Mouse (Mus musculus) brown adipose tissue, adult 24 weeks (tissue): ENCODE results near the gene Pck2. TPM values are rescaled to one million over a fixed set of nuclear protein-coding genes. Genes with fewer than 3 reads are reported as not detected.

ENCODE experiments used
- H3K27ac ChIP-seq: fragments of 200-500 bp; replicated peaks from 2 replicates; pipeline ENCODE4 v1.5.1; 2012; ENCODE audit warnings: low read depth, mild to moderate bottlenecking, low read length
- H3K4me1 ChIP-seq: fragments of 200-500 bp; 2 replicates; pipeline ENCODE4 v1.6.1; 2012; ENCODE audit warnings: low read length, mixed read lengths; ENCODE audit not compliant: control insufficient read depth, insufficient read depth, insufficient read length
- H3K4me3 ChIP-seq: fragments of 200-500 bp; 2 replicates; pipeline ENCODE4 v1.5.1; 2012; ENCODE audit warnings: low read depth, mild to moderate bottlenecking, low read length, moderate library complexity; ENCODE audit not compliant: insufficient read depth
- polyA plus RNA-seq: library from polyadenylated mRNA; stranded (reverse); fragments of >200 nt; gene quantifications from 2 replicates; pipeline ENCODE4 v1.2.4, GENCODE M21; 2012; ENCODE audit not compliant: missing spikeins, insufficient read depth, insufficient read length

Pck2 gene
- polyA plus RNA-seq, 1 experiment, result 5.0 TPM

DNA sequence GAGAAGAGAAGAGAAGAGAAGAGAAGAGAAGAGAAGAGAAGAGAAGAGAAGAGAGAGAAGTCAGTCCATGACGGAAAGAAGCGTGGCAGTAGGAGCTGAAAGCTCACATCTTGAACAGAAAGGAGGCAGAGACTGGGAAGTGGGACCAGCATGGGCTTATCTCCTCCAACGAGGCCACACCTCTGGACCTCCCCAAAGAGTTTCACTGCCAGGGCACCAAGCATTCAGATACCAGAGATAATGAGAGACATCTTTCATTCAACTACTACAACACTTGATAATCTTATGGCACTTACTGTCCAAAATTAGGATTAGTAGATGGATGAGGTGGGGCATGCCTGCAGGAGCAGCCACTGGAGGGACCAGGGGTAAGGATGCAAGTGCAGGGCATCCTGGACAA is 15.7 kb downstream of the Pck2 start:
- Histone ChIP-seq H3K27ac (no peak overlapping the region), H3K4me3 (no peak overlapping the region), H3K4me1 (no peaks in the 10 kb centered on the region)

GRCm38 (mm10) chr14:55557003-55557402 is 16.9 kb downstream of the Pck2 start:
- no peak overlapping the region; the same call in 1 of the 2 replicates for H3K27ac ChIP-seq
- H3K4me1 ChIP-seq, result peaks cover 7% of the 10 kb centered on the region
- H3K4me3 ChIP-seq, result no peak overlapping the region

DNA sequence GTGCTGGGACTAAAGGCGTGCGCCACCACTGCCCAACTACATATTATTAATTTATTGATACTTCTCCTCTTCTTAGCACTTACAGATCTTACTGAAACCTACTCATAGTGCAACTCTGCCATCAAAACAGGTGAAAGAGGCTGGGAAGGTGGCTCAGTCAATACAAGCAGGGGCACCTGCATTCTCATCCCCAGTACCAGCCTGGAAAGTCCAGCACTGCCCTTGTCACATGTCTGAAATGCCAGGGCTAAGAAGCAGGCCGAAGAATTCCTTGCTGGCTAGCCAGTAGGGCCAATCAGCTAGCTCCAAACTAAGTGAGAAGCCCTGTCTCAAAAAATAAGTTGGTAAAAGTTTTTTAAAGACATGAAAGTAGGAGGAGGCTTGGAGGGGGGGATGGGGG is 17.5 kb downstream of the Pck2 start:
- peaks cover 7% of the 10 kb centered on the region for H3K4me1 ChIP-seq
- H3K27ac ChIP-seq, result no peak overlapping the region
- H3K4me3 ChIP-seq, result no peak overlapping the region

- Histone ChIP-seq H3K4me1 (peaks cover 7% of the 10 kb centered on the region), H3K27ac (no peak overlapping the region), H3K4me3 (no peak overlapping the region)
These were observed 18.8 kb downstream of the Pck2 start for GRCm38 (mm10) chr14:55558740-55559448.

- Histone ChIP-seq H3K4me3 (peak within 1 kb of the TSS; percentile 90), H3K4me1 (peaks cover 7% of the 10 kb centered on the region), H3K27ac (peak within 1 kb of the TSS; percentile 98)
These were observed 19.7 kb downstream of the Pck2 start, which contains the start of gene Dcaf11 for GRCm38 (mm10) chr14:55559799-55560201. TSS of gene Dcaf11 (plus strand) at chr14:55560006.

DNA sequence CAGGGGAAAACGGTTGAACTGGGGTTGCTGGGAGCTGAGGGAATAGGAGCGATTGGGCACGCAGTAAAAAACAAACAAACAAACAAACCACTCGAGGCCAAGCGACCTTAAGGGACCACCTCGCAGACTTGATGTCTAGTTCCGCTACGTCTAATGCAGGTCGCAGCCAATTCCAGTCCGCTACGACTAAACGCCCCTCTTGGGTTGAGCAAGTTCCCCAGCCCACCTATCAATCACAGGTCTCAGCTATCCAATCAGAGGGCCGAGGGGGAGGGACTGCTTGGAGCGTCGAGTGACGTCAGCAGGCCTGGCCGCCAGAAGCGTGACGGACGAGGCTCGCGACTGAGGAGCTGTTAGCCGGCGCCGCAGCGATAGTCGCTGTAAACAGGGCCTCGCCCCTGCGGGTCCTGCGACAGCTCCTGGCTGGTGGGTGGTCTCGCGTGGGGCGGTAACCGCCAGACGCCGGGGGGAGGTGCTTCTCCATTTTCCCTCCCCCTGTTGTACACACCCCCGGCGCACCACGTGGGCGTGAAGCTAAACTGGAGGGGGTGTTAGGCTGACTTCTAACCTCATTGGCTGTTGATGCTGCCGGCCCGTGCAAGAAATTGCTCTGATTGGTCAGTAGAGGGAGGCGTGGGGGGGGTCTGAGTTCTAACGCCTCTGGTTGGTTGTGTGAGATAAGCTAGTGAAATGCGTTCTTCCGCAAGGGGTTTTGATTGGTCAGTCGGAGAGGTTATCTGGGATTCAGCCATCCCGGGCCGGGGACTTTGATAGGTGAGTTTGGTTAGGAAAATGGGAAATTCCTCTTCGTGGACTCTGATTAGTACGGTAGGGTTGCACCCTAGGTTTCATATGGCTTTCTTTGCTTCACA is 20.4 kb downstream of the Pck2 start, which contains the start of gene A730061H03Rik:
TSS of gene A730061H03Rik (minus strand) at position 205 of the 872 bp plus-strand sequence.
- peak within 1 kb of the TSS; percentile 90 for H3K4me3 ChIP-seq
- H3K4me1 ChIP-seq, result peaks cover 7% of the 10 kb centered on the region
- H3K27ac ChIP-seq, result peak within 1 kb of the TSS; percentile 98

GRCm38 (mm10) chr14:55561860-55562259 is 21.8 kb downstream of the Pck2 start:
- Histone ChIP-seq H3K27ac (no peak overlapping the region), H3K4me1 (peaks cover 7% of the 10 kb centered on the region), H3K4me3 (no peak overlapping the region)

DNA sequence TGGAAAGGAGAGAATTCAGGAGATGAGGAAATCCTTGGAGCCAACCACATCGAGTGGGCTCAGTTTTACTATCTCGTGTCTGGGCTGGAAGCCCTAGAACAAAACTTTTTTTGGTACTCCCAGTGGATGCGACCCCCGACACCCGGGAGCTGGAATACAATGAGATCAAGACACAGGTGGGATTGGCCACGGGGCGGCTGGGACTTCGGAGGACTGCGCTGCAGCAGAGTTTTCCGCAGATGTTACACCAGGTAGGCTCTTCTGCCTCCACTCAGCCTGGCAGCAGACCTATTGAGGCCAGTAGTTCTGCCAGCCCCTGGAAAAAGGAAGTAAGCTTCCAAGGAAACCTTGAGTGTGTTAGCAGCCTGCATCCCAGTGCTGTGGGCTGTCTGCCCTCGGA is 23.2 kb downstream of the Pck2 start:
- H3K27ac ChIP-seq, result no peak overlapping the region
- H3K4me1 ChIP-seq, result peaks cover 7% of the 10 kb centered on the region

DNA sequence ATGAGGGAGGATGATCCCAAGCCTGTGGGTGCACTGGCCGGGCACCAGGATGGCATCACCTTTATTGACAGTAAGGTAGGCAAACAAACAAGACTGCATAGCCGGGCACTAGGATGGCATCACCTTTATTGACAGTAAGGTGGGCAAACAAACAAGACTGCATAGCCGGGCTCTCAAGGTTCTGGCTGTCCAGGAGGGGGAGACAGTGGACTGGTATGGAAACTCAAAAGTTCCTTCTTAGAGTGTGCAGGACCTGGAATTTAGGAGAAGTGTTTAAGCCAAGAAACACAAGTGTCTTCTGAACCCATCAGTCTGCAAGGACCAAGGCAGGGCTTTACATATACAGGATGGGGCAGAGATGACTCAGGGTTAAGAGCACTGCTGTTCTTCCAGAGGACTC is 25.7 kb downstream of the Pck2 start:
- Histone ChIP-seq H3K27ac (no peak overlapping the region), H3K4me1 (peaks cover 7% of the 10 kb centered on the region), H3K4me3 (no peak overlapping the region)

More for the DNA sequence above, 23.2 kb downstream of the Pck2 start:
- no peak overlapping the region for H3K4me3 ChIP-seq

- Histone ChIP-seq H3K27ac (no peak overlapping the region), H3K4me1 (no peaks in the 10 kb centered on the region), H3K4me3 (no peak overlapping the region)
These were observed 27.4 kb downstream of the Pck2 start for GRCm38 (mm10) chr14:55567496-55567895.

DNA sequence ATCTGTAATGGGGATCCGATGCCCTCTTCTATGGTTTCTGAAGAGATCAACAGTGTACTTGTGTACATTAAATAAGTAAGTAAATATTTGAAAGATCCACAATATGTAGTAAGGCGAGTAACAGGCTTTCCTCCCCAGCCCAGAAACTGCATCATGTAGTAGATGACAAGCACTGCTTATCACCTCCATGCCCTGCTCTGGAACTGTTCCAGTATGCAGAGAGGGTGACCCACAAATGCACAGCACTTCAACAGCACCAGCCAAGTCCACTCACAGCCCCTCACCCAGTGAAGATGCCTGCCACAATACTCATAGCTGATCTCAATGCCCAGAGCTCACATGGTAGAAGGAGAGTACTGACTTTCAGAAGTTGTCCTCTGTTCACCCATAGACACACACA is 30.5 kb downstream of the Pck2 start:
- Histone ChIP-seq H3K27ac (no peak overlapping the region), H3K4me3 (no peak overlapping the region), H3K4me1 (no peaks in the 10 kb centered on the region)

GRCm38 (mm10) chr14:55571760-55572159 is 31.7 kb downstream of the Pck2 start:
- no peak overlapping the region for H3K27ac ChIP-seq
- H3K4me3 ChIP-seq, result no peak overlapping the region
- H3K4me1 ChIP-seq, result no peaks in the 10 kb centered on the region

DNA sequence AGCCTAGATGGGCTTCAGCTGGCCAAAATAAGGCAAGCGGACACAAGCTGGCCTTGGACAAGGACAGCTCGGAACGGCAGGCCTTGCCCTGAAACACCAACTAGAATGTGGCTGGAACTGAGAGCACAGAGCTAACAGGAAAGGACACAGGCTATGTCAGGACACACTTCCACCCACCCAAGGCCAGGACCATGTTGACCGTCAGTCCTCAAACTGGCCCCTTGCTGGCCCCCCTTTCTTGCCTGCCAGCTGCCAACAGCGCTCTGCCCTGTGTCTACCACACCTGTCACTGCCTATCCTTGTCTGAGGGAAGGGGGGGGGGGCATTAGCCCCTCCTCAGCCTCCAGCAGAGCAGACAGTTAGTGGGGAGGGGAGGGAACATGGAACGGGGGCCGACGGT is 35.2 kb downstream of the Pck2 start, which contains the start of gene Fitm1:
TSS of gene Fitm1 (plus strand) at position 316 of the 400 bp plus-strand sequence.
- no peak within 1 kb of the TSS for H3K4me3 ChIP-seq
- no peak within 1 kb of the TSS for H3K27ac ChIP-seq
- H3K4me1 ChIP-seq, result no peaks in the 10 kb centered on the region

- H3K27ac ChIP-seq, result no peak overlapping the region
- no peaks in the 10 kb centered on the region for H3K4me1 ChIP-seq
- no peak overlapping the region for H3K4me3 ChIP-seq
These were observed 35.6 kb downstream of the Pck2 start for GRCm38 (mm10) chr14:55575711-55576110.

- H3K27ac ChIP-seq, result no peak overlapping the region
- no peak overlapping the region for H3K4me3 ChIP-seq
- no peaks in the 10 kb centered on the region for H3K4me1 ChIP-seq
These were observed 36.3 kb downstream of the Pck2 start for GRCm38 (mm10) chr14:55576376-55576775.
